Mouse (Mus musculus): ENCODE results near the gene Fcrl6.

GRCm38 (mm10) chr1:172651288-172651987 is 49.1 kb upstream of the Fcrl6 start:
- TF ChIP-seq CTCF (IDR thresholded peaks at IDR 0.05; ENCODE audit: control insufficient read depth, insufficient read depth, insufficient read length) (no peak), MAX (IDR thresholded peaks at IDR 0.05) (no peak), MYOG (IDR thresholded peaks at IDR 0.05; ENCODE audit: control insufficient read depth, extremely low read depth, insufficient read length) (no peak), MYOD1 (IDR thresholded peaks at IDR 0.05; ENCODE audit: control insufficient read depth, insufficient read length, low read depth) (no peak)
